Mouse (Mus musculus): ENCODE measurements at regions not wholly inside any gene's neighbourhood (a gene's known extent, or its start where the extent isn't known, plus 50 kb on each side); places are given as distances from the start of the nearest gene placed in this dataset.

GRCm38 (mm10) chr3:115766153-115766552 is 51.3 kb upstream of the S1pr1 start:
- WGBS: 54% methylated on average over 8 of the region's 8 CpGs
- Histone ChIP-seq H3K4me1 (peaks cover 23% of the 10 kb centered on the region), H3K27me3 (replicated peaks) (no peaks in the 10 kb centered on the region), H3K4me3 (peak overlapping the region; percentile 30), H3K27ac (replicated peaks) (peak overlapping the region; percentile 77), H3K9ac (peak overlapping the region; percentile 44), H3K4me2 (peak overlapping the region; percentile 55), H3K36me3 (no peaks in the 10 kb centered on the region), H3K9me3 (no peaks in the 10 kb centered on the region)
- peak; percentile 44; the same call in 1 of the 2 replicates for ATAC-seq (ENCODE audit: extremely low read depth, insufficient number of reproducible peaks, low FRiP score, low TSS enrichment)

GRCm38 (mm10) chr3:115768290-115768689 is 53.4 kb upstream of the S1pr1 start:
- no peak for ATAC-seq (ENCODE audit: extremely low read depth, insufficient number of reproducible peaks, low FRiP score, low TSS enrichment)
- H3K27ac ChIP-seq (replicated peaks): peak overlapping the region; percentile 56
- no peaks in the 10 kb centered on the region for H3K36me3 ChIP-seq
- H3K9ac ChIP-seq: no peak overlapping the region
- H3K27me3 ChIP-seq (replicated peaks): no peaks in the 10 kb centered on the region
- H3K4me2 ChIP-seq: no peak overlapping the region
- no peaks in the 10 kb centered on the region for H3K9me3 ChIP-seq
- H3K4me3 ChIP-seq: no peak overlapping the region
- H3K4me1 ChIP-seq: peaks cover 16% of the 10 kb centered on the region
- WGBS: 65% methylated on average over 1 of the region's 1 CpGs

GRCm38 (mm10) chr3:115768761-115769530 is 54.1 kb upstream of the S1pr1 start:
- Histone ChIP-seq H3K36me3 (no peaks in the 10 kb centered on the region), H3K27me3 (replicated peaks) (no peaks in the 10 kb centered on the region), H3K9me3 (no peaks in the 10 kb centered on the region), H3K4me1 (peaks cover 10% of the 10 kb centered on the region), H3K4me2 (no peak overlapping the region), H3K27ac (replicated peaks) (peak overlapping the region; percentile 61; the same call in 1 of the 2 replicates), H3K9ac (no peak overlapping the region), H3K4me3 (no peak overlapping the region)
- ATAC-seq (ENCODE audit: extremely low read depth, insufficient number of reproducible peaks, low FRiP score, low TSS enrichment): no peak
- WGBS: 72% methylated on average over 19 of the region's 19 CpGs

GRCm38 (mm10) chr3:115772676-115773075 is 57.8 kb upstream of the S1pr1 start:
- H3K4me3 ChIP-seq: no peak overlapping the region
- H3K4me2 ChIP-seq: no peak overlapping the region
- no peaks in the 10 kb centered on the region for H3K36me3 ChIP-seq
- H3K9ac ChIP-seq: no peak overlapping the region
- no peaks in the 10 kb centered on the region for H3K9me3 ChIP-seq
- H3K4me1 ChIP-seq: 0 out of 2 replicates have a peak, but pooled peaks cover 8% of the 10 kb centered on the region
- ATAC-seq (ENCODE audit: extremely low read depth, insufficient number of reproducible peaks, low FRiP score, low TSS enrichment): no peak
- H3K27me3 ChIP-seq (replicated peaks): no peaks in the 10 kb centered on the region
- no peak overlapping the region for H3K27ac ChIP-seq (replicated peaks)
- WGBS: 65% methylated on average over 5 of the region's 5 CpGs

GRCm38 (mm10) chr3:115774321-115774720 is 59.4 kb upstream of the S1pr1 start:
- WGBS: 79% methylated on average over 8 of the region's 8 CpGs

GRCm38 (mm10) chr3:115774723-115775122 is 59.9 kb upstream of the S1pr1 start:
- 78% methylated on average over 4 of the region's 4 CpGs for WGBS
- Histone ChIP-seq H3K4me1 (0 out of 2 replicates have a peak, but pooled peaks cover 8% of the 10 kb centered on the region), H3K9me3 (no peaks in the 10 kb centered on the region), H3K36me3 (no peaks in the 10 kb centered on the region), H3K4me2 (no peak overlapping the region), H3K27ac (replicated peaks) (no peak overlapping the region), H3K27me3 (replicated peaks) (no peaks in the 10 kb centered on the region), H3K9ac (no peak overlapping the region), H3K4me3 (no peak overlapping the region)
- no peak for ATAC-seq (ENCODE audit: extremely low read depth, insufficient number of reproducible peaks, low FRiP score, low TSS enrichment)

More at GRCm38 (mm10) chr3:115774321-115774720, 59.4 kb upstream of the S1pr1 start:
- Histone ChIP-seq H3K27me3 (replicated peaks) (no peaks in the 10 kb centered on the region), H3K27ac (replicated peaks) (no peak overlapping the region), H3K4me1 (0 out of 2 replicates have a peak, but pooled peaks cover 8% of the 10 kb centered on the region), H3K9ac (no peak overlapping the region), H3K4me2 (no peak overlapping the region), H3K9me3 (no peaks in the 10 kb centered on the region), H3K4me3 (no peak overlapping the region), H3K36me3 (no peaks in the 10 kb centered on the region)
- no peak for ATAC-seq (ENCODE audit: extremely low read depth, insufficient number of reproducible peaks, low FRiP score, low TSS enrichment)

GRCm38 (mm10) chr3:115779144-115779890 is 64.4 kb upstream of the S1pr1 start:
- Histone ChIP-seq H3K9me3 (no peaks in the 10 kb centered on the region), H3K27ac (replicated peaks) (no peak overlapping the region), H3K27me3 (replicated peaks) (no peaks in the 10 kb centered on the region), H3K4me1 (peaks cover 17% of the 10 kb centered on the region), H3K4me3 (no peak overlapping the region), H3K9ac (no peak overlapping the region), H3K4me2 (no peak overlapping the region), H3K36me3 (no peaks in the 10 kb centered on the region)
- 82% methylated on average over 10 of the region's 10 CpGs for WGBS
- no peak for ATAC-seq (ENCODE audit: extremely low read depth, insufficient number of reproducible peaks, low FRiP score, low TSS enrichment)

- no peaks in the 10 kb centered on the region for H3K27me3 ChIP-seq (replicated peaks)
- H3K9me3 ChIP-seq: no peaks in the 10 kb centered on the region
- no peak overlapping the region for H3K9ac ChIP-seq
- no peak overlapping the region for H3K4me2 ChIP-seq
- 0 out of 2 replicates have a peak overlapping the region, but pooled peaks have one; percentile 12 for H3K27ac ChIP-seq (replicated peaks)
- no peak overlapping the region for H3K4me3 ChIP-seq
- 74% methylated on average over 5 of the region's 5 CpGs for WGBS
- H3K4me1 ChIP-seq: peaks cover 17% of the 10 kb centered on the region
- ATAC-seq (ENCODE audit: extremely low read depth, insufficient number of reproducible peaks, low FRiP score, low TSS enrichment): no peak
- H3K36me3 ChIP-seq: no peaks in the 10 kb centered on the region
Observed at GRCm38 (mm10) chr3:115779906-115780305, 65.0 kb upstream of the S1pr1 start.

GRCm38 (mm10) chr3:115782726-115783125 is 67.9 kb upstream of the S1pr1 start:
- Histone ChIP-seq H3K27ac (replicated peaks) (no peak overlapping the region), H3K9ac (no peak overlapping the region), H3K9me3 (no peaks in the 10 kb centered on the region), H3K36me3 (no peaks in the 10 kb centered on the region), H3K4me3 (no peak overlapping the region), H3K4me1 (peaks cover 9% of the 10 kb centered on the region), H3K27me3 (replicated peaks) (no peaks in the 10 kb centered on the region), H3K4me2 (no peak overlapping the region)
- no peak for ATAC-seq (ENCODE audit: extremely low read depth, insufficient number of reproducible peaks, low FRiP score, low TSS enrichment)

GRCm38 (mm10) chr3:115787360-115787759 is 72.5 kb upstream of the S1pr1 start:
- Histone ChIP-seq H3K4me1 (peaks cover 6% of the 10 kb centered on the region; the same call in 1 of the 2 replicates), H3K9me3 (no peaks in the 10 kb centered on the region), H3K4me3 (no peak overlapping the region), H3K27ac (replicated peaks) (no peak overlapping the region), H3K4me2 (no peak overlapping the region), H3K9ac (no peak overlapping the region), H3K36me3 (no peaks in the 10 kb centered on the region), H3K27me3 (replicated peaks) (no peaks in the 10 kb centered on the region)
- WGBS: 82% methylated on average over 1 of the region's 1 CpGs
- ATAC-seq (ENCODE audit: extremely low read depth, insufficient number of reproducible peaks, low FRiP score, low TSS enrichment): no peak

GRCm38 (mm10) chr3:115788525-115788924 is 73.7 kb upstream of the S1pr1 start:
- no peak overlapping the region for H3K27ac ChIP-seq (replicated peaks)
- no peak overlapping the region for H3K4me3 ChIP-seq
- no peak overlapping the region for H3K4me2 ChIP-seq
- H3K36me3 ChIP-seq: no peaks in the 10 kb centered on the region
- no peaks in the 10 kb centered on the region for H3K27me3 ChIP-seq (replicated peaks)
- WGBS: 60% methylated on average over 3 of the region's 3 CpGs
- peaks cover 11% of the 10 kb centered on the region for H3K4me1 ChIP-seq
- H3K9me3 ChIP-seq: no peaks in the 10 kb centered on the region
- no peak for ATAC-seq (ENCODE audit: extremely low read depth, insufficient number of reproducible peaks, low FRiP score, low TSS enrichment)
- no peak overlapping the region for H3K9ac ChIP-seq
